Mouse (Mus musculus): ENCODE measurements around the gene Mrpl52.

The Mrpl52 gene

GRCm38 (mm10) chr14:54412000-54412576 lies 14.6 kb upstream of the Mrpl52 start:
- no peak for DNase-seq (ENCODE audit: low spot score)

- peak; percentile 81 for DNase-seq (ENCODE audit: low spot score)
Observed at GRCm38 (mm10) chr14:54412629-54413170, 14.0 kb upstream of the Mrpl52 start.

GRCm38 (mm10) chr14:54413877-54414700 lies 12.6 kb upstream of the Mrpl52 start:
- peak; percentile 63 for DNase-seq (ENCODE audit: low spot score)

- no peak for DNase-seq (ENCODE audit: low spot score)
Observed at GRCm38 (mm10) chr14:54415241-54416020, 11.3 kb upstream of the Mrpl52 start.

- no peak for DNase-seq (ENCODE audit: low spot score)
Observed at GRCm38 (mm10) chr14:54416229-54416775, 10.4 kb upstream of the Mrpl52 start.

- no peak for DNase-seq (ENCODE audit: low spot score)
Observed at GRCm38 (mm10) chr14:54416830-54417229, 9.9 kb upstream of the Mrpl52 start.

- peak; percentile 75 for DNase-seq (ENCODE audit: low spot score)
Observed at GRCm38 (mm10) chr14:54417623-54418081, 9.1 kb upstream of the Mrpl52 start, which contains the start of gene Slc7a7. Gene Slc7a7 (minus strand): TSS chr14:54417780.

GRCm38 (mm10) chr14:54421014-54421413 lies 5.7 kb upstream of the Mrpl52 start:
- DNase-seq (ENCODE audit: low spot score), result peak; percentile 51

- peak; percentile 60 for DNase-seq (ENCODE audit: low spot score)
Observed at GRCm38 (mm10) chr14:54423406-54423805, 3.3 kb upstream of the Mrpl52 start.

GRCm38 (mm10) chr14:54424634-54425033 lies 2.1 kb upstream of the Mrpl52 start:
- no peak for DNase-seq (ENCODE audit: low spot score)

GRCm38 (mm10) chr14:54425540-54425939 lies 1.2 kb upstream of the Mrpl52 start:
- DNase-seq (ENCODE audit: low spot score), result no peak

GRCm38 (mm10) chr14:54426003-54426688 lies 563 bp upstream of the Mrpl52 start:
- no peak for DNase-seq (ENCODE audit: low spot score)

- no peak for DNase-seq (ENCODE audit: low spot score)
Observed at GRCm38 (mm10) chr14:54427696-54428095, 987 bp downstream of the Mrpl52 start.

- no peak for DNase-seq (ENCODE audit: low spot score)
Observed at GRCm38 (mm10) chr14:54428421-54428820, 1.7 kb downstream of the Mrpl52 start.

- no peak for DNase-seq (ENCODE audit: low spot score)
Observed at GRCm38 (mm10) chr14:54429332-54430093, 2.8 kb downstream of the Mrpl52 start.

- DNase-seq (ENCODE audit: low spot score), result peak; percentile 66
Observed at GRCm38 (mm10) chr14:54430406-54431145, 3.9 kb downstream of the Mrpl52 start.

GRCm38 (mm10) chr14:54431334-54432077 lies 4.8 kb downstream of the Mrpl52 start, which contains the start of gene Mmp14:
Gene Mmp14 (plus strand): TSS chr14:54431612.
- DNase-seq (ENCODE audit: low spot score), result peak; percentile 78

- peak; percentile 53 for DNase-seq (ENCODE audit: low spot score)
Observed at GRCm38 (mm10) chr14:54432078-54432836, 5.5 kb downstream of the Mrpl52 start.

Data from embryo, embryonic 10 days (tissue).